Comparison of ENCODE assay signal across 8 mouse cellular contexts in the genomic region with DNA sequence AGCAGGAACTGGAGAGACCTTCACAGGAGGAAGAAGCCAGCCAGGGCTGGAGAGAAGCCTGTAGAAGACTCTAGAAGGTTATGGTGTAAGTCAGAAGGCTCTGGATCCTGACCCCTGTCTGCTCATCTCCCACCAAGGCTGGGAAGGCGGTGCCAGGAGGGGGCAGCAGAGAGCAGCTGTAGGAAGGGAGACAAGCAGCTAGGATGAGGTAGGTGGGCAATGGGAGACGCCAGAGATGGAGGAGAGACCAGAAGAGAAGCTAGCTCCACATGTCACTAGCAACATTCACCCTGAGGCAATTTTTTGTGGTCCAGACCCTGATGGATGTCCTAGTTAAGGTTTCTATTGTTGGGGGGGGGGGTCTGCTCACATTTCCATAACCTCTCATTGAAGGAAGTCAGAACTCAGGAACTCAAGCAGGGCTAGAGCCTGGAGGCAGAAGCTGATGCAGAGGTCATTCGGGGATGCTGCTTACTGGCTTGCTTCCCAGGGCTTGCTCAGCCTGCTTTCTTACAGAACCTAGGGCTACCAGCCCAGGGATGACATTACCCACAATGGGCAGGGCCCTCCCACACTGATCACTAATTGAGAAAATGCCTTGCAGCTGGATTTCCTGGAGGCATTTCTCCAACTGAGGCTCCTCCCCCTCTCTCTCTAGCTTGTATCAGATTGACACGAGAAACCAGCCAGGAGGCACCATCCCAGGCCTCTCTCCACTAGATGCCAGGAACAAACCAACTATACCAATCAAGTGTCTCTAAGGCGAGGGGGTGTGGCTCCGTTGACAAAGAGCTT.
DNase-seq lines count a peak whose midpoint lies in the region; ATAC-seq lines count a peak whose summit lies in the region.

No protein-coding gene starts in this region.

- no peaks in the 10 kb centered on the region for H3K36me3 ChIP-seq in kidney, embryonic 15.5 days
- H3K36me3 ChIP-seq in forebrain, embryonic 15.5 days: no peaks in the 10 kb centered on the region
- H3K36me3 ChIP-seq in liver, embryonic 11.5 days (ENCODE audit: control insufficient read depth, insufficient read depth, low read length): no peaks in the 10 kb centered on the region

- ATAC-seq in kidney, embryonic 15.5 days (replicated peaks; ENCODE audit: low FRiP score): no peak
- ATAC-seq in cerebellum, adult (ENCODE audit: insufficient number of reproducible peaks, low FRiP score, low TSS enrichment): peak; percentile 56; the same call in 1 of the 2 replicates
- ATAC-seq in forebrain, embryonic 15.5 days (replicated peaks): peak; percentile 52; the same call in 1 of the 2 replicates
- no peak for ATAC-seq in liver, embryonic 11.5 days (replicated peaks; ENCODE audit: low FRiP score)

- no peak overlapping the region for H3K27ac ChIP-seq in kidney, embryonic 15.5 days
- no peak overlapping the region for H3K27ac ChIP-seq in forebrain, embryonic 15.5 days (replicated peaks)
- no peak overlapping the region for H3K27ac ChIP-seq in liver, embryonic 11.5 days (ENCODE audit: low read depth, low read length)

- 0 out of 2 replicates have a peak, but pooled peaks cover 3% of the 10 kb centered on the region for H3K4me1 ChIP-seq in kidney, embryonic 15.5 days
- H3K4me1 ChIP-seq in forebrain, embryonic 15.5 days: 0 out of 2 replicates have a peak, but pooled peaks cover 9% of the 10 kb centered on the region
- H3K4me1 ChIP-seq in liver, embryonic 11.5 days (replicated peaks; ENCODE audit: control insufficient read depth, insufficient read depth, low read length): no peaks in the 10 kb centered on the region

- no peak overlapping the region for H3K4me3 ChIP-seq in kidney, embryonic 15.5 days (replicated peaks)
- no peak overlapping the region for H3K4me3 ChIP-seq in forebrain, embryonic 15.5 days
- no peak overlapping the region for H3K4me3 ChIP-seq in liver, embryonic 11.5 days (ENCODE audit: low read depth, low read length)

- H3K9ac ChIP-seq in kidney, embryonic 15.5 days: no peak overlapping the region
- no peak overlapping the region for H3K9ac ChIP-seq in forebrain, embryonic 15.5 days (replicated peaks)
- no peak overlapping the region for H3K9ac ChIP-seq in liver, embryonic 11.5 days (ENCODE audit: low read depth, low read length)

- H3K4me2 ChIP-seq in kidney, embryonic 15.5 days: no peak overlapping the region
- no peak overlapping the region for H3K4me2 ChIP-seq in forebrain, embryonic 15.5 days (replicated peaks)
- H3K4me2 ChIP-seq in liver, embryonic 11.5 days: no peak overlapping the region

- H3K27me3 ChIP-seq in kidney, embryonic 15.5 days: 0 out of 2 replicates have a peak, but pooled peaks cover 4% of the 10 kb centered on the region
- no peaks in the 10 kb centered on the region for H3K27me3 ChIP-seq in forebrain, embryonic 15.5 days
- no peaks in the 10 kb centered on the region for H3K27me3 ChIP-seq in liver, embryonic 11.5 days (replicated peaks; ENCODE audit: control insufficient read depth, insufficient read depth, low read length)

- WGBS in kidney, embryonic 15.5 days: 50% methylated on average over 6 of the region's 6 CpGs
- 43% methylated on average over 6 of the region's 6 CpGs for WGBS in forebrain, embryonic 15.5 days
- WGBS in liver, embryonic 11.5 days: 46% methylated on average over 6 of the region's 6 CpGs

- H3K9me3 ChIP-seq in kidney, embryonic 15.5 days (replicated peaks): no peaks in the 10 kb centered on the region
- no peaks in the 10 kb centered on the region for H3K9me3 ChIP-seq in forebrain, embryonic 15.5 days
- H3K9me3 ChIP-seq in liver, embryonic 11.5 days (ENCODE audit: control insufficient read depth, low read length): no peaks in the 10 kb centered on the region

- DNase-seq in kidney, adult 8-10 months: peak; percentile 13 to 57
- DNase-seq in induced T-regulatory cell, adult 2 months (ENCODE audit: low read depth): peak; percentile 55
- DNase-seq in liver, embryonic 11.5 days (ENCODE audit: low spot score): peak; percentile 60
- DNase-seq in retina, adult 2 months (ENCODE audit: low read depth, low spot score): peak; percentile 30
- DNase-seq in thymus, postnatal 10 days (ENCODE audit: low spot score in 2 of 2): peak; percentile 71 to 93

Comparison
In these comparisons a context has a peak if more than half of its experiments do, and no peak if none do; other contexts are left out.
1. DNase-seq: peak in every context shown above with its lines; median percentile 82 in thymus, postnatal 10 days; 60 in liver, embryonic 11.5 days; 55 in induced T-regulatory cell, adult 2 months; 35 in kidney, adult 8-10 months; 30 in retina, adult 2 months.
2. ATAC-seq: peak in cerebellum, adult (single experiment) and forebrain, embryonic 15.5 days (single experiment); none in kidney, embryonic 15.5 days (single experiment) and liver, embryonic 11.5 days (single experiment).